Mouse (Mus musculus) brain, embryonic 14.5 days (tissue): Measurements from ENCODE around the gene Gdf3.

ENCODE experiments used
- CTCF ChIP-seq: fragments of 200-500 bp; IDR thresholded peaks from 2 replicates; pipeline ENCODE4 v1.5.1; 2012; ENCODE audit warnings: inconsistent platforms, mild to moderate bottlenecking, moderate library complexity, borderline replicate concordance; ENCODE audit not compliant: insufficient read depth, insufficient read length; ENCODE audit errors: extremely low read depth
- POLR2A ChIP-seq: fragments of 200-500 bp; IDR thresholded peaks from 2 replicates; pipeline ENCODE4 v1.6.1; 2012; ENCODE audit warnings: mild to moderate bottlenecking, inconsistent platforms, borderline replicate concordance; ENCODE audit not compliant: poor library complexity, insufficient read depth, insufficient read length, severe bottlenecking; ENCODE audit errors: extremely low read depth

GRCm38 (mm10) chr6:122636666-122637065 is 26.8 kb upstream of the Gdf3 start:
- TF ChIP-seq CTCF (no peak), POLR2A (no peak)
